Mouse (Mus musculus): ENCODE measurements around the gene Slc36a2. TPM values are rescaled to one million over a fixed set of nuclear protein-coding genes. Genes with fewer than 3 reads are reported as not detected.
A peak's percentile ranks its signal among the peaks of the same experiment; 100 is the strongest.

Gene Slc36a2
- 0.10 and 0.22 TPM in 2 replicates for polyA plus RNA-seq (2015; fragmentation: Nextera tagmentation; extraction: Ambion mirVana)

GRCm38 (mm10) chr11:55184733-55185291 lies at the start of gene Slc36a2:
Slc36a2 (minus strand) TSS chr11:55185077.
- no peak within 1 kb of the TSS for H3K4me2 ChIP-seq (replicated peaks; ENCODE audit: low read depth)
- no peaks in the 10 kb centered on the region for H3K36me3 ChIP-seq (ENCODE audit: control insufficient read depth, insufficient read depth, low read length)
- ATAC-seq (ENCODE audit: low FRiP score, low TSS enrichment) (no peak), DNase-seq (ENCODE audit: low spot score) (peak; percentile 45)
- no peaks in the 10 kb centered on the region for H3K9me3 ChIP-seq (ENCODE audit: control insufficient read depth, low read length)
- no peak within 1 kb of the TSS for H3K4me3 ChIP-seq (ENCODE audit: low read depth, low read length)
- H3K4me1 ChIP-seq (replicated peaks; ENCODE audit: control insufficient read depth, insufficient read depth): no peaks in the 10 kb centered on the region
- H3K27me3 ChIP-seq (ENCODE audit: control insufficient read depth, insufficient read depth, low read length): no peaks in the 10 kb centered on the region
- no peak for TF ChIP-seq EP300 (optimal IDR thresholded peaks at IDR 0.05)
- TF ChIP-seq CTCF (IDR thresholded peaks at IDR 0.05; ENCODE audit: low read depth): no peak
- WGBS: 29% methylated on average over 10 of the region's 10 CpGs
- H3K9ac ChIP-seq (ENCODE audit: low read length): no peak within 1 kb of the TSS
- no peak within 1 kb of the TSS for H3K27ac ChIP-seq (replicated peaks)

- no peak for DNase-seq (ENCODE audit: low spot score)
- ATAC-seq (ENCODE audit: low FRiP score, low TSS enrichment): no peak
- Histone ChIP-seq H3K9ac (ENCODE audit: low read length) (no peak overlapping the region), H3K27me3 (ENCODE audit: control insufficient read depth, insufficient read depth, low read length) (no peaks in the 10 kb centered on the region), H3K4me2 (replicated peaks; ENCODE audit: low read depth) (no peak overlapping the region), H3K36me3 (ENCODE audit: control insufficient read depth, insufficient read depth, low read length) (no peaks in the 10 kb centered on the region), H3K4me1 (replicated peaks; ENCODE audit: control insufficient read depth, insufficient read depth) (no peaks in the 10 kb centered on the region), H3K4me3 (ENCODE audit: low read depth, low read length) (no peak overlapping the region), H3K9me3 (ENCODE audit: control insufficient read depth, low read length) (no peaks in the 10 kb centered on the region), H3K27ac (replicated peaks) (no peak overlapping the region)
- TF ChIP-seq CTCF (IDR thresholded peaks at IDR 0.05; ENCODE audit: low read depth): no peak
- TF ChIP-seq EP300 (optimal IDR thresholded peaks at IDR 0.05): no peak
- WGBS: 74% methylated on average over 7 of the region's 7 CpGs
Measured at GRCm38 (mm10) chr11:55234288-55234687, 49.4 kb upstream of the Slc36a2 start.

GRCm38 (mm10) chr11:55231034-55231433 lies 46.2 kb upstream of the Slc36a2 start:
- Histone ChIP-seq H3K4me3 (ENCODE audit: low read depth, low read length) (no peak overlapping the region), H3K36me3 (ENCODE audit: control insufficient read depth, insufficient read depth, low read length) (no peaks in the 10 kb centered on the region), H3K4me1 (replicated peaks; ENCODE audit: control insufficient read depth, insufficient read depth) (no peaks in the 10 kb centered on the region), H3K9me3 (ENCODE audit: control insufficient read depth, low read length) (no peaks in the 10 kb centered on the region), H3K9ac (ENCODE audit: low read length) (no peak overlapping the region), H3K4me2 (replicated peaks; ENCODE audit: low read depth) (no peak overlapping the region), H3K27me3 (ENCODE audit: control insufficient read depth, insufficient read depth, low read length) (no peaks in the 10 kb centered on the region), H3K27ac (replicated peaks) (no peak overlapping the region)
- no peak for TF ChIP-seq CTCF (IDR thresholded peaks at IDR 0.05; ENCODE audit: low read depth)
- ATAC-seq (ENCODE audit: low FRiP score, low TSS enrichment): no peak
- whole genome bisulfite sequencing: 97% methylated on average over 6 of the region's 6 CpGs
- no peak for DNase-seq (ENCODE audit: low spot score)

GRCm38 (mm10) chr11:55221306-55221705 lies 36.4 kb upstream of the Slc36a2 start:
- no peak overlapping the region for H3K4me2 ChIP-seq (replicated peaks; ENCODE audit: low read depth)
- H3K27me3 ChIP-seq (ENCODE audit: control insufficient read depth, insufficient read depth, low read length): no peaks in the 10 kb centered on the region
- no peak overlapping the region for H3K4me3 ChIP-seq (ENCODE audit: low read depth, low read length)
- peaks cover 5% of the 10 kb centered on the region for H3K36me3 ChIP-seq (ENCODE audit: control insufficient read depth, insufficient read depth, low read length)
- DNase-seq (ENCODE audit: low spot score): no peak
- no peaks in the 10 kb centered on the region for H3K4me1 ChIP-seq (replicated peaks; ENCODE audit: control insufficient read depth, insufficient read depth)
- H3K27ac ChIP-seq (replicated peaks): no peak overlapping the region
- H3K9ac ChIP-seq (ENCODE audit: low read length): no peak overlapping the region
- WGBS: 90% methylated on average over 7 of the region's 7 CpGs
- no peak for TF ChIP-seq CTCF (IDR thresholded peaks at IDR 0.05; ENCODE audit: low read depth)
- TF ChIP-seq EP300 (optimal IDR thresholded peaks at IDR 0.05): no peak
- H3K9me3 ChIP-seq (ENCODE audit: control insufficient read depth, low read length): no peaks in the 10 kb centered on the region
- no peak for ATAC-seq (ENCODE audit: low FRiP score, low TSS enrichment)

- no peaks in the 10 kb centered on the region for H3K27me3 ChIP-seq (ENCODE audit: control insufficient read depth, insufficient read depth, low read length)
- no peak overlapping the region for H3K27ac ChIP-seq (replicated peaks)
- H3K4me2 ChIP-seq (replicated peaks; ENCODE audit: low read depth): no peak overlapping the region
- peaks cover 5% of the 10 kb centered on the region; the same call in 1 of the 2 replicates for H3K36me3 ChIP-seq (ENCODE audit: control insufficient read depth, insufficient read depth, low read length)
- no peak overlapping the region for H3K4me3 ChIP-seq (ENCODE audit: low read depth, low read length)
- WGBS: 77% methylated on average over 3 of the region's 3 CpGs
- no peaks in the 10 kb centered on the region for H3K4me1 ChIP-seq (replicated peaks; ENCODE audit: control insufficient read depth, insufficient read depth)
- DNase-seq (ENCODE audit: low spot score) (no peak), ATAC-seq (ENCODE audit: low FRiP score, low TSS enrichment) (no peak)
- H3K9me3 ChIP-seq (ENCODE audit: control insufficient read depth, low read length): no peaks in the 10 kb centered on the region
- no peak for TF ChIP-seq EP300 (optimal IDR thresholded peaks at IDR 0.05)
- TF ChIP-seq CTCF (IDR thresholded peaks at IDR 0.05; ENCODE audit: low read depth): no peak
- H3K9ac ChIP-seq (ENCODE audit: low read length): no peak overlapping the region
Measured at GRCm38 (mm10) chr11:55218473-55218872, 33.6 kb upstream of the Slc36a2 start.

- TF ChIP-seq EP300 (optimal IDR thresholded peaks at IDR 0.05): no peak
- TF ChIP-seq CTCF (IDR thresholded peaks at IDR 0.05; ENCODE audit: low read depth): no peak
- Histone ChIP-seq H3K4me3 (ENCODE audit: low read depth, low read length) (no peak overlapping the region), H3K9me3 (ENCODE audit: control insufficient read depth, low read length) (no peaks in the 10 kb centered on the region), H3K4me2 (replicated peaks; ENCODE audit: low read depth) (no peak overlapping the region), H3K9ac (ENCODE audit: low read length) (no peak overlapping the region), H3K36me3 (ENCODE audit: control insufficient read depth, insufficient read depth, low read length) (peaks cover 5% of the 10 kb centered on the region; the same call in 1 of the 2 replicates), H3K4me1 (replicated peaks; ENCODE audit: control insufficient read depth, insufficient read depth) (no peaks in the 10 kb centered on the region), H3K27me3 (ENCODE audit: control insufficient read depth, insufficient read depth, low read length) (no peaks in the 10 kb centered on the region), H3K27ac (replicated peaks) (no peak overlapping the region)
- ATAC-seq (ENCODE audit: low FRiP score, low TSS enrichment) (no peak), DNase-seq (ENCODE audit: low spot score) (no peak)
- WGBS: 92% methylated on average over 7 of the region's 7 CpGs
Measured at GRCm38 (mm10) chr11:55217880-55218279, 33.0 kb upstream of the Slc36a2 start.

Data from stomach, postnatal 0 days (tissue).